Mouse (Mus musculus): ENCODE measurements around the gene Gm29094. TPM values are rescaled to one million over a fixed set of nuclear protein-coding genes. Genes with fewer than 3 reads are reported as not detected.
"Not testable (repeated sequence)": the region's sequence is repeated elsewhere in the genome, so short reads cannot be mapped to it uniquely, and the experiment has no call there.

Gene Gm29094
- polyA plus RNA-seq, 1 experiment from 2014 or later, result not detected

- not testable (repeated sequence) for H3K4me1 ChIP-seq; H3K9me3 ChIP-seq; H3K27me3 ChIP-seq (replicated peaks; ENCODE audit: low read depth, poor library complexity, severe bottlenecking); DNase-seq (ENCODE audit: low spot score); H3K27ac ChIP-seq (replicated peaks); H3K4me3 ChIP-seq; H3K36me3 ChIP-seq (replicated peaks)
- 73% methylated on average over 4 of the region's 4 CpGs for WGBS
Observed at GRCm38 (mm10) chr9:89218174-89218573, 19.0 kb downstream of the Gm29094 start.

GRCm38 (mm10) chr9:89219668-89220067 is 20.5 kb downstream of the Gm29094 start:
- H3K36me3 ChIP-seq (replicated peaks); H3K27ac ChIP-seq (replicated peaks); H3K4me1 ChIP-seq; H3K27me3 ChIP-seq (replicated peaks; ENCODE audit: low read depth, poor library complexity, severe bottlenecking); DNase-seq (ENCODE audit: low spot score); H3K4me3 ChIP-seq; H3K9me3 ChIP-seq: not testable (repeated sequence)
- whole genome bisulfite sequencing, result 90% methylated on average over 4 of the region's 4 CpGs

- not testable (repeated sequence) for H3K9me3 ChIP-seq; H3K27ac ChIP-seq (replicated peaks); H3K4me1 ChIP-seq; H3K36me3 ChIP-seq (replicated peaks); H3K4me3 ChIP-seq; H3K27me3 ChIP-seq (replicated peaks; ENCODE audit: low read depth, poor library complexity, severe bottlenecking); DNase-seq (ENCODE audit: low spot score)
- WGBS, result 91% methylated on average over 6 of the region's 6 CpGs
Observed at GRCm38 (mm10) chr9:89220704-89221287, 21.6 kb downstream of the Gm29094 start.

GRCm38 (mm10) chr9:89226071-89226470 is 26.9 kb downstream of the Gm29094 start:
- 61% methylated on average over 4 of the region's 4 CpGs for WGBS
- Histone ChIP-seq H3K27me3 (replicated peaks; ENCODE audit: low read depth, poor library complexity, severe bottlenecking) (no peaks in the 10 kb centered on the region), H3K4me1 (no peaks in the 10 kb centered on the region), H3K27ac (replicated peaks) (no peak overlapping the region), H3K4me3 (no peak overlapping the region), H3K36me3 (replicated peaks) (no peaks in the 10 kb centered on the region), H3K9me3 (no peaks in the 10 kb centered on the region)
- no peak for DNase-seq (ENCODE audit: low spot score)

- H3K27ac ChIP-seq (replicated peaks), result no peak overlapping the region
- H3K27me3 ChIP-seq (replicated peaks; ENCODE audit: low read depth, poor library complexity, severe bottlenecking), result no peaks in the 10 kb centered on the region
- WGBS, result 89% methylated on average over 7 of the region's 7 CpGs
- no peaks in the 10 kb centered on the region for H3K36me3 ChIP-seq (replicated peaks)
- no peak overlapping the region for H3K4me3 ChIP-seq
- no peaks in the 10 kb centered on the region for H3K9me3 ChIP-seq
- H3K4me1 ChIP-seq, result no peaks in the 10 kb centered on the region
- DNase-seq (ENCODE audit: low spot score), result no peak
Observed at GRCm38 (mm10) chr9:89228122-89228521, 28.9 kb downstream of the Gm29094 start.

GRCm38 (mm10) chr9:89230897-89231497 is 31.8 kb downstream of the Gm29094 start:
- H3K27ac ChIP-seq (replicated peaks); H3K27me3 ChIP-seq (replicated peaks; ENCODE audit: low read depth, poor library complexity, severe bottlenecking); H3K4me1 ChIP-seq; H3K4me3 ChIP-seq; H3K9me3 ChIP-seq; H3K36me3 ChIP-seq (replicated peaks); DNase-seq (ENCODE audit: low spot score): not testable (repeated sequence)
- WGBS, result 85% methylated on average over 2 of the region's 2 CpGs

GRCm38 (mm10) chr9:89237131-89237530 is 38.0 kb downstream of the Gm29094 start:
- not testable (repeated sequence) for H3K4me3 ChIP-seq; DNase-seq (ENCODE audit: low spot score); H3K36me3 ChIP-seq (replicated peaks); H3K4me1 ChIP-seq; H3K27me3 ChIP-seq (replicated peaks; ENCODE audit: low read depth, poor library complexity, severe bottlenecking); H3K9me3 ChIP-seq; H3K27ac ChIP-seq (replicated peaks)
- 91% methylated on average over 4 of the region's 4 CpGs for WGBS

- not testable (repeated sequence) for DNase-seq (ENCODE audit: low spot score); H3K36me3 ChIP-seq (replicated peaks); H3K4me1 ChIP-seq; H3K4me3 ChIP-seq; H3K27me3 ChIP-seq (replicated peaks; ENCODE audit: low read depth, poor library complexity, severe bottlenecking); H3K27ac ChIP-seq (replicated peaks); H3K9me3 ChIP-seq
- WGBS, result 86% methylated on average over 4 of the region's 5 CpGs
Observed at GRCm38 (mm10) chr9:89238976-89239505, 39.9 kb downstream of the Gm29094 start.

GRCm38 (mm10) chr9:89240516-89241019 is 41.4 kb downstream of the Gm29094 start:
- H3K36me3 ChIP-seq (replicated peaks); H3K9me3 ChIP-seq; H3K4me1 ChIP-seq; H3K27ac ChIP-seq (replicated peaks); H3K27me3 ChIP-seq (replicated peaks; ENCODE audit: low read depth, poor library complexity, severe bottlenecking); DNase-seq (ENCODE audit: low spot score); H3K4me3 ChIP-seq: not testable (repeated sequence)
- 85% methylated on average over 3 of the region's 3 CpGs for WGBS

- Histone ChIP-seq H3K4me1 (no peaks in the 10 kb centered on the region), H3K36me3 (replicated peaks) (no peaks in the 10 kb centered on the region), H3K27ac (replicated peaks) (no peak overlapping the region), H3K9me3 (no peaks in the 10 kb centered on the region), H3K4me3 (no peak overlapping the region), H3K27me3 (replicated peaks; ENCODE audit: low read depth, poor library complexity, severe bottlenecking) (no peaks in the 10 kb centered on the region)
- DNase-seq (ENCODE audit: low spot score), result no peak
- WGBS, result 78% methylated on average over 2 of the region's 2 CpGs
Observed at GRCm38 (mm10) chr9:89253400-89253799, 54.2 kb downstream of the Gm29094 start.

- 86% methylated on average over 12 of the region's 12 CpGs for WGBS
- DNase-seq (ENCODE audit: low spot score), result no peak
- Histone ChIP-seq H3K4me3 (no peak overlapping the region), H3K27ac (replicated peaks) (no peak overlapping the region), H3K27me3 (replicated peaks; ENCODE audit: low read depth, poor library complexity, severe bottlenecking) (no peaks in the 10 kb centered on the region), H3K9me3 (no peaks in the 10 kb centered on the region), H3K36me3 (replicated peaks) (no peaks in the 10 kb centered on the region), H3K4me1 (no peaks in the 10 kb centered on the region)
Observed at GRCm38 (mm10) chr9:89256556-89257335, 57.6 kb downstream of the Gm29094 start.

- H3K4me1 ChIP-seq, result no peaks in the 10 kb centered on the region
- 91% methylated on average over 3 of the region's 3 CpGs for WGBS
- no peaks in the 10 kb centered on the region for H3K27me3 ChIP-seq (replicated peaks; ENCODE audit: low read depth, poor library complexity, severe bottlenecking)
- H3K27ac ChIP-seq (replicated peaks), result no peak overlapping the region
- no peak for DNase-seq (ENCODE audit: low spot score)
- H3K36me3 ChIP-seq (replicated peaks), result no peaks in the 10 kb centered on the region
- no peak overlapping the region for H3K4me3 ChIP-seq
- H3K9me3 ChIP-seq, result no peaks in the 10 kb centered on the region
Observed at GRCm38 (mm10) chr9:89263968-89264367, 64.8 kb downstream of the Gm29094 start.

- Histone ChIP-seq H3K27ac (replicated peaks) (no peak overlapping the region), H3K4me1 (no peaks in the 10 kb centered on the region), H3K36me3 (replicated peaks) (no peaks in the 10 kb centered on the region), H3K4me3 (no peak overlapping the region), H3K9me3 (no peaks in the 10 kb centered on the region), H3K27me3 (replicated peaks; ENCODE audit: low read depth, poor library complexity, severe bottlenecking) (no peaks in the 10 kb centered on the region)
- 92% methylated on average over 1 of the region's 1 CpGs for WGBS
- no peak for DNase-seq (ENCODE audit: low spot score)
Observed at GRCm38 (mm10) chr9:89264571-89264970, 65.4 kb downstream of the Gm29094 start.

All from embryonic facial prominence, embryonic 10.5 days (tissue).